Mouse (Mus musculus): ENCODE data around the gene Thbs3. TPM values are rescaled to one million over a fixed set of nuclear protein-coding genes. Genes with fewer than 3 reads are reported as not detected.

The Thbs3 gene
- 82.9 and 86.2 TPM in 2 replicates for polyA plus RNA-seq (2015; fragmentation: Nextera tagmentation; extraction: Ambion mirVana)

- ATAC-seq: no peak
- peaks cover 66% of the 10 kb centered on the region for H3K4me1 ChIP-seq (replicated peaks)
These were observed at the start of gene Thbs3 for GRCm38 (mm10) chr3:89214681-89215411. Gene Thbs3, plus strand, starts transcription at chr3:89215180.

GRCm38 (mm10) chr3:89165268-89165870 lies 49.6 kb upstream of the Thbs3 start:
- 32% methylated on average over 12 of the region's 12 CpGs for WGBS

More at GRCm38 (mm10) chr3:89214681-89215411, at the start of gene Thbs3:
- Histone ChIP-seq H3K36me3 (peaks cover 27% of the 10 kb centered on the region), H3K4me3 (replicated peaks) (peak within 1 kb of the TSS; percentile 84), H3K4me2 (replicated peaks) (peak within 1 kb of the TSS; percentile 70), H3K9me3 (no peaks in the 10 kb centered on the region), H3K9ac (replicated peaks) (peak within 1 kb of the TSS; percentile 80), H3K27ac (peak within 1 kb of the TSS; percentile 99), H3K27me3 (no peaks in the 10 kb centered on the region)
- WGBS: 1% methylated on average over 19 of the region's 19 CpGs

GRCm38 (mm10) chr3:89166945-89167344 lies 48.0 kb upstream of the Thbs3 start:
- Histone ChIP-seq H3K27me3 (no peaks in the 10 kb centered on the region), H3K9ac (replicated peaks) (no peak overlapping the region), H3K27ac (no peak overlapping the region), H3K4me1 (replicated peaks) (peaks cover 27% of the 10 kb centered on the region), H3K36me3 (peaks cover 48% of the 10 kb centered on the region), H3K9me3 (no peaks in the 10 kb centered on the region), H3K4me2 (replicated peaks) (no peak overlapping the region), H3K4me3 (replicated peaks) (no peak overlapping the region)
- WGBS: 95% methylated on average over 19 of the region's 19 CpGs
- no peak for ATAC-seq

More at GRCm38 (mm10) chr3:89165268-89165870, 49.6 kb upstream of the Thbs3 start:
- Histone ChIP-seq H3K4me2 (replicated peaks) (peak overlapping the region; percentile 80), H3K4me1 (replicated peaks) (peaks cover 27% of the 10 kb centered on the region), H3K9ac (replicated peaks) (peak overlapping the region; percentile 94), H3K36me3 (peaks cover 33% of the 10 kb centered on the region), H3K9me3 (no peaks in the 10 kb centered on the region), H3K4me3 (replicated peaks) (peak overlapping the region; percentile 91), H3K27ac (peak overlapping the region; percentile 93), H3K27me3 (no peaks in the 10 kb centered on the region)
- ATAC-seq: no peak

- ATAC-seq: no peak
- no peaks in the 10 kb centered on the region for H3K27me3 ChIP-seq
- 94% methylated on average over 11 of the region's 11 CpGs for WGBS
- peaks cover 78% of the 10 kb centered on the region for H3K36me3 ChIP-seq
- H3K9me3 ChIP-seq: no peaks in the 10 kb centered on the region
- peaks cover 16% of the 10 kb centered on the region for H3K4me1 ChIP-seq (replicated peaks)
- no peak overlapping the region for H3K27ac ChIP-seq
- no peak overlapping the region for H3K9ac ChIP-seq (replicated peaks)
- no peak overlapping the region for H3K4me2 ChIP-seq (replicated peaks)
- H3K4me3 ChIP-seq (replicated peaks): no peak overlapping the region
These were observed 40.1 kb upstream of the Thbs3 start for GRCm38 (mm10) chr3:89174844-89175243.

- no peak overlapping the region for H3K4me2 ChIP-seq (replicated peaks)
- H3K9me3 ChIP-seq: no peaks in the 10 kb centered on the region
- no peaks in the 10 kb centered on the region for H3K27me3 ChIP-seq
- no peak overlapping the region for H3K4me3 ChIP-seq (replicated peaks)
- H3K27ac ChIP-seq: no peak overlapping the region
- no peak for ATAC-seq
- H3K36me3 ChIP-seq: peaks cover 78% of the 10 kb centered on the region
- H3K9ac ChIP-seq (replicated peaks): no peak overlapping the region
- H3K4me1 ChIP-seq (replicated peaks): peaks cover 16% of the 10 kb centered on the region
- 94% methylated on average over 10 of the region's 10 CpGs for WGBS
These were observed 39.4 kb upstream of the Thbs3 start for GRCm38 (mm10) chr3:89175544-89175943.

GRCm38 (mm10) chr3:89176421-89176820 lies 38.6 kb upstream of the Thbs3 start:
- no peak overlapping the region for H3K27ac ChIP-seq
- no peak overlapping the region for H3K9ac ChIP-seq (replicated peaks)
- no peak overlapping the region for H3K4me2 ChIP-seq (replicated peaks)
- H3K27me3 ChIP-seq: no peaks in the 10 kb centered on the region
- 81% methylated on average over 7 of the region's 7 CpGs for WGBS
- H3K9me3 ChIP-seq: no peaks in the 10 kb centered on the region
- peaks cover 16% of the 10 kb centered on the region for H3K4me1 ChIP-seq (replicated peaks)
- no peak overlapping the region for H3K4me3 ChIP-seq (replicated peaks)
- ATAC-seq: peak; percentile 15
- peaks cover 79% of the 10 kb centered on the region for H3K36me3 ChIP-seq

- Histone ChIP-seq H3K27me3 (no peaks in the 10 kb centered on the region), H3K4me3 (replicated peaks) (peak within 1 kb of the TSS; percentile 74), H3K4me1 (replicated peaks) (peaks cover 16% of the 10 kb centered on the region), H3K9me3 (no peaks in the 10 kb centered on the region), H3K27ac (peak within 1 kb of the TSS; percentile 76), H3K36me3 (peaks cover 78% of the 10 kb centered on the region), H3K9ac (replicated peaks) (peak within 1 kb of the TSS; percentile 78), H3K4me2 (replicated peaks) (peak within 1 kb of the TSS; percentile 91)
- WGBS: under 1% methylated on average over 43 of the region's 43 CpGs
- ATAC-seq: peak; percentile 97
These were observed 37.5 kb upstream of the Thbs3 start, which contains the start of gene Scamp3 for GRCm38 (mm10) chr3:89177242-89178106. Gene Scamp3, plus strand, starts transcription at chr3:89177473.

GRCm38 (mm10) chr3:89178107-89178385 lies 36.9 kb upstream of the Thbs3 start:
- Histone ChIP-seq H3K36me3 (peaks cover 74% of the 10 kb centered on the region), H3K27me3 (no peaks in the 10 kb centered on the region), H3K27ac (peak overlapping the region; percentile 76), H3K4me1 (replicated peaks) (peaks cover 19% of the 10 kb centered on the region), H3K9ac (replicated peaks) (peak overlapping the region; percentile 78), H3K4me3 (replicated peaks) (peak overlapping the region; percentile 74), H3K9me3 (no peaks in the 10 kb centered on the region), H3K4me2 (replicated peaks) (peak overlapping the region; percentile 91)
- no peak for ATAC-seq
- WGBS: 13% methylated on average over 6 of the region's 6 CpGs

GRCm38 (mm10) chr3:89179056-89179455 lies 35.9 kb upstream of the Thbs3 start:
- Histone ChIP-seq H3K27me3 (no peaks in the 10 kb centered on the region), H3K4me1 (replicated peaks) (peaks cover 27% of the 10 kb centered on the region), H3K9ac (replicated peaks) (0 out of 2 replicates have a peak overlapping the region, but pooled peaks have one; percentile 78), H3K4me2 (replicated peaks) (peak overlapping the region; percentile 91; the same call in 1 of the 2 replicates), H3K4me3 (replicated peaks) (peak overlapping the region; percentile 74), H3K27ac (no peak overlapping the region), H3K9me3 (no peaks in the 10 kb centered on the region), H3K36me3 (peaks cover 63% of the 10 kb centered on the region)
- 93% methylated on average over 11 of the region's 11 CpGs for WGBS
- ATAC-seq: no peak

- H3K4me1 ChIP-seq (replicated peaks): peaks cover 48% of the 10 kb centered on the region
- no peak overlapping the region for H3K27ac ChIP-seq
- ATAC-seq: no peak
- H3K9me3 ChIP-seq: no peaks in the 10 kb centered on the region
- no peak overlapping the region for H3K9ac ChIP-seq (replicated peaks)
- peaks cover 4% of the 10 kb centered on the region; the same call in 1 of the 2 replicates for H3K27me3 ChIP-seq
- 96% methylated on average over 27 of the region's 27 CpGs for WGBS
- peaks cover 42% of the 10 kb centered on the region for H3K36me3 ChIP-seq
- no peak overlapping the region for H3K4me3 ChIP-seq (replicated peaks)
- H3K4me2 ChIP-seq (replicated peaks): no peak overlapping the region
These were observed 33.1 kb upstream of the Thbs3 start for GRCm38 (mm10) chr3:89181749-89182500.

GRCm38 (mm10) chr3:89182531-89183057 lies 32.4 kb upstream of the Thbs3 start:
- Histone ChIP-seq H3K4me2 (replicated peaks) (peak overlapping the region; percentile 98), H3K27ac (peak overlapping the region; percentile 37), H3K9me3 (no peaks in the 10 kb centered on the region), H3K36me3 (peaks cover 49% of the 10 kb centered on the region), H3K27me3 (peaks cover 5% of the 10 kb centered on the region; the same call in 1 of the 2 replicates), H3K9ac (replicated peaks) (0 out of 2 replicates have a peak overlapping the region, but pooled peaks have one; percentile 92), H3K4me1 (replicated peaks) (peaks cover 51% of the 10 kb centered on the region), H3K4me3 (replicated peaks) (peak overlapping the region; percentile 68)
- 56% methylated on average over 7 of the region's 7 CpGs for WGBS
- peak; percentile 58 for ATAC-seq

Data from midbrain, embryonic 13.5 days (tissue).